Mouse (Mus musculus) layer of hippocampus, adult 2 months (tissue): ENCODE data around the gene Mrpl32. TPM values are rescaled to one million over a fixed set of nuclear protein-coding genes. Genes with fewer than 3 reads are reported as not detected.

ENCODE experiments used
- DNase-seq, 2 experiments: peaks; one replicate each; pipeline ENCODE4 v3.0.0; 2022; ENCODE audit warnings: low spot score in 2 of 2
- H3K27ac ChIP-seq: fragments of 200-600 bp; 2 replicates; pipeline ENCODE4 v1.8.1; 2022
- H3K4me3 ChIP-seq: fragments of 200-600 bp; 2 replicates; pipeline ENCODE4 v1.8.1; 2022; ENCODE audit warnings: mild to moderate bottlenecking
- CTCF ChIP-seq: fragments of 200-600 bp; conservative IDR thresholded peaks from 2 replicates; pipeline ENCODE4 v1.8.1; 2022; ENCODE audit warnings: antibody characterized with exemption, mild to moderate bottlenecking, moderate library complexity
- long read RNA-seq, 2 experiments: library from polyadenylated mRNA; stranded (forward); transcript quantifications; one replicate each; pipeline ENCODE4 v2.0.0; 2021; ENCODE audit warnings: borderline mapping rate in 2 of 2
- total RNA-seq, 2 experiments: library from RNA; stranded (reverse); gene quantifications; 2 replicates each; pipeline ENCODE4 v1.2.3; 2021

The Mrpl32 gene
- total RNA-seq = 10 to 100 TPM; 29.6 to 35.6 TPM
- long read RNA-seq, experiment 1, transcript Mrpl32-202 (3 exons, 3,013 nt) = major isoform, 17 of 21 reads
- long read RNA-seq, experiment 1, partial matches to known transcripts = 0 of 21 reads
- long read RNA-seq, experiment 1, other reads (novel, unspliced or antisense) = 0 of 21 reads
- long read RNA-seq, experiment 2, transcript Mrpl32-202 (3 exons, 3,013 nt) = major isoform, 21 of 27 reads
- long read RNA-seq, experiment 2, partial matches to known transcripts = 1 of 27 reads
- long read RNA-seq, experiment 2, other reads (novel, unspliced or antisense) = 1 of 27 reads

- peak; percentile 98 to 99 for DNase-seq
- Histone ChIP-seq H3K4me3 (peak within 1 kb of the TSS; percentile 99), H3K27ac (peak within 1 kb of the TSS; percentile 85)
- TF ChIP-seq CTCF = 0 out of 2 replicates have a peak, but pooled peaks have one; percentile 15
Measured at GRCm38 (mm10) chr13:14612926-14613529, at the start of gene Mrpl32, which contains the start of gene Psma2. Gene Mrpl32, minus strand, starts transcription at chr13:14613165. Gene Psma2, plus strand, starts transcription at chr13:14613240.

GRCm38 (mm10) chr13:14649301-14649700 lies 36.3 kb upstream of the Mrpl32 start:
- peak; percentile 79 for TF ChIP-seq CTCF
- H3K27ac ChIP-seq = no peak overlapping the region
- H3K4me3 ChIP-seq = no peak overlapping the region

GRCm38 (mm10) chr13:14639998-14640397 lies 27.0 kb upstream of the Mrpl32 start:
- Histone ChIP-seq H3K4me3 (no peak overlapping the region), H3K27ac (no peak overlapping the region)
- no peak for DNase-seq
- TF ChIP-seq CTCF = no peak

More at GRCm38 (mm10) chr13:14649301-14649700, 36.3 kb upstream of the Mrpl32 start:
- DNase-seq = peak; percentile 15 to 48

- peak within 1 kb of the TSS; percentile 82 for H3K4me3 ChIP-seq
- DNase-seq = peak; percentile 94 to 96
- H3K27ac ChIP-seq = peak within 1 kb of the TSS; percentile 84
- TF ChIP-seq CTCF = peak; percentile 55
Measured at GRCm38 (mm10) chr13:14629726-14630641, 17.0 kb upstream of the Mrpl32 start, which contains the start of gene AW209491. Gene AW209491, plus strand, starts transcription at chr13:14630154.

- Histone ChIP-seq H3K4me3 (no peak overlapping the region), H3K27ac (no peak overlapping the region)
- DNase-seq = peak; percentile 13 to 72
- peak; percentile 98 for TF ChIP-seq CTCF
Measured at GRCm38 (mm10) chr13:14618724-14619123, 5.8 kb upstream of the Mrpl32 start.

GRCm38 (mm10) chr13:14613553-14613952 lies 588 bp upstream of the Mrpl32 start:
- H3K4me3 ChIP-seq = peak overlapping the region; percentile 99
- TF ChIP-seq CTCF = no peak
- no peak for DNase-seq
- peak overlapping the region; percentile 85 for H3K27ac ChIP-seq

GRCm38 (mm10) chr13:14612463-14612862 lies 502 bp downstream of the Mrpl32 start:
- no peak for TF ChIP-seq CTCF
- Histone ChIP-seq H3K27ac (peak overlapping the region; percentile 83), H3K4me3 (peak overlapping the region; percentile 99)
- DNase-seq = no peak

GRCm38 (mm10) chr13:14607616-14608015 lies 5.3 kb downstream of the Mrpl32 start:
- Histone ChIP-seq H3K27ac (no peak overlapping the region), H3K4me3 (no peak overlapping the region)
- no peak for DNase-seq
- TF ChIP-seq CTCF = no peak

GRCm38 (mm10) chr13:14602744-14603143 lies 10.2 kb downstream of the Mrpl32 start:
- no peak; the same call in 1 of the 2 replicates for TF ChIP-seq CTCF
- Histone ChIP-seq H3K4me3 (no peak overlapping the region), H3K27ac (0 out of 2 replicates have a peak overlapping the region, but pooled peaks have one; percentile 39)
- DNase-seq = peak; percentile 15 to 42

- TF ChIP-seq CTCF = no peak
- H3K4me3 ChIP-seq = no peak overlapping the region
- DNase-seq = peak in 1 of 2 experiments; percentile 4
- 0 out of 2 replicates have a peak overlapping the region, but pooled peaks have one; percentile 28 for H3K27ac ChIP-seq
Measured at GRCm38 (mm10) chr13:14580392-14580791, 32.6 kb downstream of the Mrpl32 start.

- H3K27ac ChIP-seq = no peak overlapping the region
- TF ChIP-seq CTCF = no peak
- no peak for DNase-seq
- H3K4me3 ChIP-seq = no peak overlapping the region
Measured at GRCm38 (mm10) chr13:14574128-14574527, 38.8 kb downstream of the Mrpl32 start.

- DNase-seq = no peak
- no peak overlapping the region for H3K27ac ChIP-seq
- TF ChIP-seq CTCF = no peak
- H3K4me3 ChIP-seq = no peak overlapping the region
Measured at GRCm38 (mm10) chr13:14561336-14561735, 51.6 kb downstream of the Mrpl32 start.

Other genes with a start within 250 kb of the Mrpl32 start
- 10 to 100 TPM; 65.4 to 68.6 TPM for gene Hecw1, start 89.9 kb downstream of the Mrpl32 start, total RNA-seq
- 10 to 100 TPM; 62.3 to 66.1 TPM for gene Psma2, start 75 bp upstream of the Mrpl32 start, total RNA-seq
- gene AW209491, start 17.0 kb upstream of the Mrpl32 start, total RNA-seq = 10 to 100 TPM; 20.3 to 20.4 TPM